Mouse (Mus musculus): ENCODE measurements around the gene Cfap97. TPM values are rescaled to one million over a fixed set of nuclear protein-coding genes. Genes with fewer than 3 reads are reported as not detected.
"Not testable (repeated sequence)": the region's sequence is repeated elsewhere in the genome, so short reads cannot be mapped to it uniquely, and the experiment has no call there.

The Cfap97 gene
- polyA plus RNA-seq, 1 experiment, result 18.8 TPM

GRCm38 (mm10) chr8:46122498-46122897 is 29.1 kb upstream of the Cfap97 start:
- no peak overlapping the region for H3K4me3 ChIP-seq (ENCODE audit: low read depth, low read length)
- H3K27ac ChIP-seq (ENCODE audit: insufficient read depth, low read length), result no peak overlapping the region
- H3K4me1 ChIP-seq (ENCODE audit: control insufficient read depth, insufficient read depth, low read length), result no peaks in the 10 kb centered on the region
- H3K27me3 ChIP-seq (ENCODE audit: control insufficient read depth, insufficient read depth, low read length, poor library complexity, severe bottlenecking), result no peaks in the 10 kb centered on the region
- H3K9ac ChIP-seq (ENCODE audit: low read depth, poor library complexity, severe bottlenecking), result no peak overlapping the region
- H3K9me3 ChIP-seq (replicated peaks; ENCODE audit: control insufficient read depth, insufficient read depth, low read length, poor library complexity, severe bottlenecking), result peaks cover 5% of the 10 kb centered on the region; the same call in 1 of the 2 replicates
- no peaks in the 10 kb centered on the region; the same call in 1 of the 2 replicates for H3K36me3 ChIP-seq (ENCODE audit: control insufficient read depth, insufficient read depth, low read length, poor library complexity, severe bottlenecking)
- TF ChIP-seq EP300 (IDR thresholded peaks at IDR 0.05; ENCODE audit: insufficient read depth, low read depth, low read length), result no peak
- TF ChIP-seq POLR2A (IDR thresholded peaks at IDR 0.05; ENCODE audit: insufficient read depth, low read length), result no peak
- no peak for TF ChIP-seq CTCF (IDR thresholded peaks at IDR 0.05; ENCODE audit: low read depth, low read length)

GRCm38 (mm10) chr8:46130426-46130825 is 21.1 kb upstream of the Cfap97 start:
- Histone ChIP-seq H3K36me3 (ENCODE audit: control insufficient read depth, insufficient read depth, low read length, poor library complexity, severe bottlenecking) (no peaks in the 10 kb centered on the region), H3K9me3 (replicated peaks; ENCODE audit: control insufficient read depth, insufficient read depth, low read length, poor library complexity, severe bottlenecking) (no peaks in the 10 kb centered on the region), H3K4me1 (ENCODE audit: control insufficient read depth, insufficient read depth, low read length) (no peaks in the 10 kb centered on the region), H3K4me3 (ENCODE audit: low read depth, low read length) (no peak overlapping the region), H3K9ac (ENCODE audit: low read depth, poor library complexity, severe bottlenecking) (no peak overlapping the region), H3K27me3 (ENCODE audit: control insufficient read depth, insufficient read depth, low read length, poor library complexity, severe bottlenecking) (no peaks in the 10 kb centered on the region; the same call in 1 of the 2 replicates), H3K27ac (ENCODE audit: insufficient read depth, low read length) (no peak overlapping the region)
- TF ChIP-seq EP300 (IDR thresholded peaks at IDR 0.05; ENCODE audit: insufficient read depth, low read depth, low read length), result no peak
- no peak for TF ChIP-seq POLR2A (IDR thresholded peaks at IDR 0.05; ENCODE audit: insufficient read depth, low read length)
- no peak for TF ChIP-seq CTCF (IDR thresholded peaks at IDR 0.05; ENCODE audit: low read depth, low read length)

DNA sequence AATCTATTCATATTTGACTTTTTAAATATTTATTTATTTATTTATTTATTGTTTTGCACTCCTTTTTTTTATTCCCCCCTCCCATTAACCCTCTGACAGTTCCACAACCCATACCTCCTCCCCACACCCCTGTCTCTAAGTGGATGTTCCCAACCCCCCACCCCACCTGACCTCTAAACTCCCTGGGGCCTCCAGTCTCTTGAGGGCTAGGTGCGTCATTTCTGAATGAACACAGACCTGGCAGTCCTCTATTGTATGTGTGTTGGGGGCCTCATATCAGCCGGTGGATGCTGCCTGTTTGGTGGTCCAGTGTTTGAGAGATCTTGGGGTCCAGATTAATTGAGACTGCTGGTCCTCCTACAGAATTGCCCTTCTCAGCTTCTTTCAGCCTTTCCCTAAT is 16.0 kb upstream of the Cfap97 start:
- not testable (repeated sequence) for H3K9me3 ChIP-seq (replicated peaks; ENCODE audit: control insufficient read depth, insufficient read depth, low read length, poor library complexity, severe bottlenecking); H3K36me3 ChIP-seq (ENCODE audit: control insufficient read depth, insufficient read depth, low read length, poor library complexity, severe bottlenecking); H3K27ac ChIP-seq (ENCODE audit: insufficient read depth, low read length); H3K4me1 ChIP-seq (ENCODE audit: control insufficient read depth, insufficient read depth, low read length); H3K27me3 ChIP-seq (ENCODE audit: control insufficient read depth, insufficient read depth, low read length, poor library complexity, severe bottlenecking); H3K4me3 ChIP-seq (ENCODE audit: low read depth, low read length); H3K9ac ChIP-seq (ENCODE audit: low read depth, poor library complexity, severe bottlenecking)

GRCm38 (mm10) chr8:46137336-46137735 is 14.2 kb upstream of the Cfap97 start:
- Histone ChIP-seq H3K9me3 (replicated peaks; ENCODE audit: control insufficient read depth, insufficient read depth, low read length, poor library complexity, severe bottlenecking) (no peaks in the 10 kb centered on the region), H3K27me3 (ENCODE audit: control insufficient read depth, insufficient read depth, low read length, poor library complexity, severe bottlenecking) (no peaks in the 10 kb centered on the region), H3K4me3 (ENCODE audit: low read depth, low read length) (no peak overlapping the region), H3K9ac (ENCODE audit: low read depth, poor library complexity, severe bottlenecking) (no peak overlapping the region), H3K4me1 (ENCODE audit: control insufficient read depth, insufficient read depth, low read length) (no peaks in the 10 kb centered on the region), H3K27ac (ENCODE audit: insufficient read depth, low read length) (no peak overlapping the region), H3K36me3 (ENCODE audit: control insufficient read depth, insufficient read depth, low read length, poor library complexity, severe bottlenecking) (no peaks in the 10 kb centered on the region)
- no peak for TF ChIP-seq POLR2A (IDR thresholded peaks at IDR 0.05; ENCODE audit: insufficient read depth, low read length)
- TF ChIP-seq CTCF (IDR thresholded peaks at IDR 0.05; ENCODE audit: low read depth, low read length), result no peak
- no peak for TF ChIP-seq EP300 (IDR thresholded peaks at IDR 0.05; ENCODE audit: insufficient read depth, low read depth, low read length)

- H3K9me3 ChIP-seq (replicated peaks; ENCODE audit: control insufficient read depth, insufficient read depth, low read length, poor library complexity, severe bottlenecking), result no peaks in the 10 kb centered on the region
- TF ChIP-seq EP300 (IDR thresholded peaks at IDR 0.05; ENCODE audit: insufficient read depth, low read depth, low read length), result no peak
- TF ChIP-seq CTCF (IDR thresholded peaks at IDR 0.05; ENCODE audit: low read depth, low read length), result no peak
- TF ChIP-seq POLR2A (IDR thresholded peaks at IDR 0.05; ENCODE audit: insufficient read depth, low read length), result no peak
- no peaks in the 10 kb centered on the region for H3K4me1 ChIP-seq (ENCODE audit: control insufficient read depth, insufficient read depth, low read length)
- no peak overlapping the region for H3K27ac ChIP-seq (ENCODE audit: insufficient read depth, low read length)
- H3K36me3 ChIP-seq (ENCODE audit: control insufficient read depth, insufficient read depth, low read length, poor library complexity, severe bottlenecking), result no peaks in the 10 kb centered on the region
- H3K4me3 ChIP-seq (ENCODE audit: low read depth, low read length), result no peak overlapping the region
- no peaks in the 10 kb centered on the region for H3K27me3 ChIP-seq (ENCODE audit: control insufficient read depth, insufficient read depth, low read length, poor library complexity, severe bottlenecking)
- no peak overlapping the region for H3K9ac ChIP-seq (ENCODE audit: low read depth, poor library complexity, severe bottlenecking)
These were observed 13.6 kb upstream of the Cfap97 start for GRCm38 (mm10) chr8:46137843-46138596.

- H3K4me1 ChIP-seq (ENCODE audit: control insufficient read depth, insufficient read depth, low read length), result no peaks in the 10 kb centered on the region
- no peaks in the 10 kb centered on the region for H3K36me3 ChIP-seq (ENCODE audit: control insufficient read depth, insufficient read depth, low read length, poor library complexity, severe bottlenecking)
- H3K9ac ChIP-seq (ENCODE audit: low read depth, poor library complexity, severe bottlenecking), result no peak overlapping the region
- no peaks in the 10 kb centered on the region for H3K27me3 ChIP-seq (ENCODE audit: control insufficient read depth, insufficient read depth, low read length, poor library complexity, severe bottlenecking)
- H3K4me3 ChIP-seq (ENCODE audit: low read depth, low read length), result no peak overlapping the region
- no peaks in the 10 kb centered on the region for H3K9me3 ChIP-seq (replicated peaks; ENCODE audit: control insufficient read depth, insufficient read depth, low read length, poor library complexity, severe bottlenecking)
- no peak overlapping the region for H3K27ac ChIP-seq (ENCODE audit: insufficient read depth, low read length)
- TF ChIP-seq POLR2A (IDR thresholded peaks at IDR 0.05; ENCODE audit: insufficient read depth, low read length) (no peak), CTCF (IDR thresholded peaks at IDR 0.05; ENCODE audit: low read depth, low read length) (no peak), EP300 (IDR thresholded peaks at IDR 0.05; ENCODE audit: insufficient read depth, low read depth, low read length) (no peak)
These were observed 11.0 kb upstream of the Cfap97 start for GRCm38 (mm10) chr8:46140376-46141120.

Measured in ES-Bruce4 (cell line).